Mouse (Mus musculus): ENCODE results near the gene Vsig10.

DNA sequence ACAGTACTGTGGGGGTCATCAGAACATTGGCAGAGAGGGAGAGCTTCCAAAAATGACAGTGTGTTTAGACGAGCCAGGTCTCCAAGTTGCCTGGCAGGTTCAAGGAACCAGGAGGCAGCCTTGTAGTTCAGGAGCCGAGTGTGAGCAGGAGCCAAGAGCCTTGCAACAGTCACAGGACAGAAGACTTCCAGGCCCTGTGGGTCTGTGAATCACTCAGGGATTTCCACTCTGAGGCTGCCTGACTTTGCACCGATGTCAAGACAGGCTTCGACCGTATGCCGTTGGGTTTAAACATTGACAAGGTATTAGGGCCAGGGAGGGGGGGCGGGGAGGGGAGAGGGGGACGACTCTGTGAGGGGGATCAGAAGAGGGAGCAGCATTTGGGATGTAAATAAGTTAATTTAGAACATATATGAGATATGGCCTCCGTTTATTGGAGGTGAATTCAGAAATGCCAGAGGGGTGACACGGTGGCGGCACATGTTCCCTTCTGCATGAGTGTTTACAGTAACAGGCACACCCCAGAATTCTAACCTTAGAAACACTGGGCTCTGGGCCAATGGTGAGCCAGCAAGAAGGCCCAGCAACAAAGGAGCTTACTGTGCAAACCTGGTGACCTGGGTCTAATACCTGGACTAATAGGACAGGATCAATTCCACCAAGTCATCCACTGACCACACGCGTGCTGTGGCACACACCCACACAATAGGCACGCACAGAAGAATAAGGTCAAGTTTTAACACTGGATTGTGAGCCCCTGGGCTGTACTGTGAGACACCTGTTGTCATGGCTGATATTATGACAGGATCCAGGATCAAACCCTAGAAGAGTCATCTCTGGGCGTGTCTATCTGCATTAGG, 39.8 kb upstream of the Vsig10 start:
- TF ChIP-seq MAX (IDR thresholded peaks at IDR 0.05) (no peak), CTCF (IDR thresholded peaks at IDR 0.05; ENCODE audit: control insufficient read depth, insufficient read depth, insufficient read length) (no peak), USF1 (IDR thresholded peaks at IDR 0.05; ENCODE audit: low read depth) (no peak)
